Mouse (Mus musculus) spleen, embryonic (tissue): ENCODE data around the gene Npas4.
"Not testable (repeated sequence)": the region's sequence is repeated elsewhere in the genome, so short reads cannot be mapped to it uniquely, and the experiment has no call there.

Source experiments
- CTCF ChIA-PET: fragments of 350-600 bp; sonication (Branson Sonifier 250); formaldehyde crosslinking; loops from one replicate; lab custom pipeline; 2022; lab: Charles Lee

Npas4 gene

GRCm38 (mm10) chr19:4990256-4990625, at the start of gene Npas4:
Npas4 (minus strand) TSS chr19:4990316.
- CTCF ChIA-PET = no interaction called here

GRCm38 (mm10) chr19:5039301-5040114, 49.4 kb upstream of the Npas4 start:
- CTCF ChIA-PET = no interaction called here

GRCm38 (mm10) chr19:5038709-5039156, 48.6 kb upstream of the Npas4 start, which contains the start of the genes B4gat1 and AC124502.3:
B4gat1 (plus strand) TSS chr19:5038826.
AC124502.3 (plus strand) TSS chr19:5038891.
- CTCF ChIA-PET = interaction anchor here (0.7 kb wide), 1 partner anchor 17 kb away, joined by 5 read pairs; no protein-coding TSS in a partner anchor

DNA sequence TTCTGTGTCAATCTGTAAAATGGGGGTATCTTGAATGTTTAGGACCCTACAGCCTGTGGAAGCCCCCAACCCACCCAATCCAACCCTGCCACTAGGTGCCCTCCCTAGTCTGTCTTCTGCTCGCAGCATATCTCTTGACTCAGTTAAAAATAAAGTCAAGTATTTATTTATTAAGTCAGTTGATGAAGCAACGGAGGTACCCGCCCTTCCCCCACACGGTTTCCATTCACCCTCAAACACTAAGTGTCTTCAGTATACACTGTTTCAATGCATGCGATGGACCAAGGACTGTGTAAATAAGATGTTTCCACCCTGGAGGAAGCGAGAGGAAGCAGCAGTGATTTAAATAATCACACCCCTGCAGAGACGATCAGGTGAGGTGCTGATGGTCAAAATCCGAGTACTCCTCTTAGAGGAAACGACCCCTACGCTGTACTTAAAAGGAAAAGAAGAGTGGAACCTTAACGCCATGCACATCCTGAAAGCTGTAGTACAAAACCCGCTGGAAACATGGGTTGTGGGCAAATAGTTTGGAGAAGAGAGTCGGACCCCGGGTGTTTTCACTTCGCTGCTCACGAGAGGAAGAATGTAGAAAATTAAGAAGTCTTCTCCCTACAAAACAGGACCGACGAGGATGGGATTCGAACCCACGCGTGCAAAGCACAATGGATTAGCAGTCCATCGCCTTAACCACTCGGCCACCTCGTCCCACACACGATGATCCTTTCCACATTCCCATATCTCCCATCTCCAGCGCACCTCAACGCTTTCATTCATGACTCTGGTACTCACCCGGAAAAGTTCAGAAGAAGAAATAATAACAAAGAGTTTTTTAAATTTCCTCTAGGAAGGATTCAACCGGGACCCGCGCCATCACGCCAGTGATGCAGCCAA, 47.8 kb upstream of the Npas4 start:
- CTCF ChIA-PET = no interaction called here

GRCm38 (mm10) chr19:5036577-5036976, 46.5 kb upstream of the Npas4 start:
- CTCF ChIA-PET = no interaction called here

DNA sequence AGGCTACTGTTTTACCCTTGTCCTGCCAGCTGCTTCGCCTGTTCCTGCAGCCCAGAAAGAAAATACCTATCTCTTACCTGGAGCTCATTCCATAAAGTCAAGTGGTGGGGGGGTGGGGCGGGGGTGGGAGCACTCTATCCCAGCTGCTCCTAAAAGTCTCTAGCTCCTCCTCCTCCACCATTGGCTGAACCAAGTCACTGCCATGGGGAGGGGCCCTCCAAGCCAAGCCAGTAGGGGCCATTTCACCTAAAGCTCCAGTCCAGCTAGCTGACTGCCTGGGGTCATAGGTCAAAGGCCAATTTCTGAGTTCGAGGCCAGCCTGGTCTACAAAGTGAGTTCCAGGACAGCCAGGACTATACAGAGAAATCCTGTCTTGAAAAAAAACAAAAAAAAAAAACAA, 42.6 kb upstream of the Npas4 start:
- CTCF ChIA-PET = interaction anchor here (1.0 kb wide), 1 partner anchor 10 kb away, joined by 4 read pairs; no protein-coding TSS in a partner anchor

DNA sequence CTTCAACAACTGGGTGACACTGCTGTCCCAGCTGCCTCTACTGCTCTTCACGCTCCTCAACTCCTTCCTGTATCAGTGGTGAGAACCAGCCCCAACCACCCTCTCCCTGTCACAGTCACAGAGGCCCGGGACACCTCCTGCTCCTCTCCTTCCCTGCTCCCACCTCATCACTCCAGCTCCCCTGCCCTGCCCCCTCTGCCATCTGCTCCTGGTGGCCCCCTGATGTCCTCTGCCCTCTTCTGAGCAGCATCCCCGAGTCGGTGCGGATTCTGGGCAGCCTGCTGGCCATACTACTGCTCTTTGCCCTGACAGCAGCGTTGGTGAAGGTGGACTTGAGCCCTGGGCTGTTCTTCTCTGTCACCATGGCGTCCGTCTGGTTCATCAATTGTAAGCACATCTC, 36.0 kb upstream of the Npas4 start:
- CTCF ChIA-PET = no interaction called here

- CTCF ChIA-PET = no interaction called here
These were observed 33.7 kb upstream of the Npas4 start, which contains the start of gene Slc29a2 for GRCm38 (mm10) chr19:5023621-5024479. Slc29a2 (plus strand) TSS chr19:5023860.

DNA sequence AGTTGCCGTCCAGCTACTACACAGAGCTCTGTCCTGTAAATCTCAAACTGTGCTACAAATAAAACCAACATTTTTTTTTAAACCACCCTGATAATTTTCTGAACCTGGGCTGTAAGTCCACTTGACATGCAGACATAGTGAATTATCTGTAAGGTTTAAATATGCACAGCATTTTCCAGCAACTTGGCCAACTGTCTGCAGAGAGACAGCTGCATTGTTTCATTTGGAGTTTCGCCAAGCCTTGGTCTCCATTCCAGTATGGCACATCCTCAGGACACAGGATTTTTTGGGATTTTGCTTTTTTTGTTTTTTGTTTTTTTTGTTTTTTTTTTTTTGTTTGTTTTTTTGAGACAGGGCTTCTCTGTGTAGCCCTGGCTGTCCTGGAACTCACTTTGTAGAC, 31.3 kb upstream of the Npas4 start:
- CTCF ChIA-PET = interaction anchor here (0.5 to 0.6 kb wide), 2 partner anchors 17 to 345 kb away, joined by 3 to 5 read pairs; partner anchors contain the start of genes AC124502.3 and B4gat1

DNA sequence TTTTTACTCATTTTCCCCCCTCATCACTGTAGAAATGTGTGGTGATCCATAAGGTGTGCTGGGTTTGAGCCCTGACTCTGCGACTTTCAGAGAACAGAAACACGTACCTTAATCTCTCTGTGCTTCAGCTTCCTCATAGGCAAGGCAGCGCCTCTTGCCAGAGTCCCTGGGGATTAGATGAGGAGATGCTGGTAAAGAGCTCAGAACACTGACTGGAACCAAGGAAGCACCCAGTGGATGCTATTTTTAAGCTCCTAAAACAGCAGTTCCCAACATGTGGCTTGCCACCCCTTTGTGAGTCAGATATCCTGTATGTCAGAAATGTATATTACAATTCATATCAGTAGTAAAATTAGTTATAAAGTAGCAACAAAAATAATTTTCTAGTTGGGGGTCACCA, 28.1 kb upstream of the Npas4 start:
- CTCF ChIA-PET = interaction anchor here (1.1 kb wide), 1 partner anchor 61 kb away, joined by 4 read pairs; no protein-coding TSS in a partner anchor

DNA sequence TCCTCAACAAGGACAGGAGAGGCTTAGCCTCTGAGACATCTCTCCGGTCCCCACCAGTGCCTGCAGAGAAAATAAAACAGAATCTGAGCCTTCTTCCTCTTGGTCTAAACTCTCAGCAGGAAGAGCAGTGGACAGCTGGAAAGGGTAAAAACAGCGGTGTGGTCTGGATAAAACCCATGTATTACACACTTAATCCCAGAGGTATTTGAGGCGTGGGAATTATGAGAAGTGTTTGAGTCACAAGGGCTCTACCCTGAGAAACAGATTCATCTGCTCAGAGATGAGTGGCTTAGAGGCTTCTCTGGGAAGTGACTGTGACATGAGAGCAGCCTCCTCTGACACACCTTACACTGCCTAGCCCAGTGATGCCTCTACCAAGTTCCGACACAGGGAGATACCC, 27.5 kb upstream of the Npas4 start:
- CTCF ChIA-PET = interaction anchor here (1.1 kb wide), 1 partner anchor 61 kb away, joined by 4 read pairs; no protein-coding TSS in a partner anchor

DNA sequence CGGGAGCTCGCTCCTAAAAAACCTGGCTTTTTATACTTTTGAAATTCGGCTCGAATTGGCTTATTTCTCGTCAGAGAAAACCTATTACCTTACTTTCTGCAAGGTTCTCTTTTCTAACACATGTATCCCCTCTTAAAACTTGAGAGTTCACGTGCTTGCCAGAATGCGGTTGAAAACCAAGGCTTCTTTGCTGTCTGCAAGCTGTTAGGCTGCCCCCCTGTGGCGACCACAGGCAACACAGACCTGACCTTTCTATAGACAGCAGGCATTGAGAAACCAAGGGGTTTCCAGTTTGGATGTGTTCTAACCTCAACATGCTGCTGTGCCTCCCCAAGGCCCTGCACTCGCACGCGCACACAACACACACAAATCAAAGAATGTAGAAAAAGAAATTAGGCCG, 26.7 kb upstream of the Npas4 start:
- CTCF ChIA-PET = interaction anchor here (1.1 kb wide), 1 partner anchor 62 kb away, joined by 4 read pairs; no protein-coding TSS in a partner anchor

DNA sequence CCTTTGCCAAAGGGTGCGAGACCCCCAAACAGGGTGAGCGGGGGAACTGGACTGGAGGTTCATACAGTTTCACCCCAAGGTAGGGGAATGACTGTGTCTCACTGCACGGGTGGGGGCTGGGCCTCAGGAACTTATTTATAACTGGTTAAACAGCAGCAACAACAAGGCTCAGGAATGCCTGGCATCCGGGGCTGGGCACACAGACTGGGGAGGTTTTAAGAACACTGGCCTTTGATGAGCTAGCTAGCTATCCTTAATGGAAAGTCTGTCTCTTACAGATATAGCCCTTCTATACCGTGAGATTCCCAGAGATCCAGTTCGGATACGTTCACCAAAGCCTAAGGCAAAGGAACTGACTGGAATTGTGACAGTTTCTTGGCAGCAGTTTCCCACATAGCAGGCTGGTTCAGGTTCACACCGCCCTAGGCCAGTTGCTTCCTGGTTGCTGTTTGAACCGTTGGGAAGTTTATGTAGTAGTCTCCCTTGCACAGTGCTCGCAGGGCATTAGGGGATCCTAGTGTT, 26.2 kb upstream of the Npas4 start:
- CTCF ChIA-PET = no interaction called here

DNA sequence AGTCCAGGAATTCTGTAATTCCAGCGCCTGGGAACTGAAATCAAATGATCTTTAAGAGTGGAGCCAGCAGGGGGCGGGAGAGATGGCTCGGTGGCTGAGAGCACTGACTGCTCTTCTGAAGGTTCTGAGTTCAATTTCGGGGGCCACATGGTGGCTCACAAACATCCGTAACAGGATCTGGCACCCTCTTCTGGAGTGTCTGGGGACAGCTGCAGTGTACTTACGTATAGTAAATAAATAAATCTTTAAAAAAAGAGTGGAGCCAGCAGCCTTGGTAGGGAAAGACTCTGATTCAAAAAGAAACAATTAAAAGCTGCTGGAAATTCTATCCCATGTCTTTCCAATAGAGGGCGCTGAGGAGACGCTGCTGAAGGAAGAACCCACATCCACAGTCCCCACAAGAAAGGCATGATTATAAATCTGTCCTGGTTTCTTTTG, 24.9 kb upstream of the Npas4 start:
- CTCF ChIA-PET = no interaction called here

GRCm38 (mm10) chr19:5013138-5013537, 23.0 kb upstream of the Npas4 start:
- CTCF ChIA-PET = no interaction called here

GRCm38 (mm10) chr19:5004925-5005324, 14.8 kb upstream of the Npas4 start:
- CTCF ChIA-PET = no interaction called here

GRCm38 (mm10) chr19:5003644-5004043, 13.5 kb upstream of the Npas4 start:
- CTCF ChIA-PET = not testable (repeated sequence)

DNA sequence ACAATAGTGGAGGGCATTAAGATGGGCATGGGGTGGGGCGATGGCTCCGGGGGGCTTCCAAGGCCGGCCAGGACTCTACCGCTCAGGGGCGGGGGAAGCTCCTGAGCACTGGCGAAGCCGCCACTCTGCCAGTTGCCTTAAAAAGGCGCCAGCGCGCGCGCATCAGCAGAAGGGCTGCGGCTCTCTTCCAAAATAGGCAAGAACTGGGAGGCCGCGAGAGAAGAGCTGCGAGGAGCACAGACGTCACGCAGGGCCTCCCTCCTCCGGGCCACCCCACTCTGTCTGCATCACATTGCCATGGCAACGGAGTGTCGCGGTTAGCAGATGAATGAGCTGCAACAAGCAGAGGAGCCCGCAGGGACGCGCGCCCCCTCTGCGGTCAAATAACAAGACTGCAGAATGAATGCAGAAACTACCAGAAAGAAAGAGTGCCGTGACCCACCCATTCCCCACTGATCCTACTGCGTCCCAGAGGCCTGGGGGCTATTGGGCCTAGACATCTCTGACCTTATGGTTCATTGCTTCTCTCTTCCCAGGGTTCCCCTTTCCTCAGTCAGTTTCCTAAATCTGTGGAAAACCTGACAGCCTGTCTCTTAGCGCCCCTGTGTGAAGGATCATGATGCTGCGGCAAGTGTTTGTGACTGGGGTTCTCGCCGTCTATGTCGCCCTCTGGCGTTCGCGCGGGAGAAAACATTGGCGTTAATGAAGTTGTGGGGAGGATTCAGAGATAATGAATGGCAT, 11.7 kb upstream of the Npas4 start:
- CTCF ChIA-PET = no interaction called here

DNA sequence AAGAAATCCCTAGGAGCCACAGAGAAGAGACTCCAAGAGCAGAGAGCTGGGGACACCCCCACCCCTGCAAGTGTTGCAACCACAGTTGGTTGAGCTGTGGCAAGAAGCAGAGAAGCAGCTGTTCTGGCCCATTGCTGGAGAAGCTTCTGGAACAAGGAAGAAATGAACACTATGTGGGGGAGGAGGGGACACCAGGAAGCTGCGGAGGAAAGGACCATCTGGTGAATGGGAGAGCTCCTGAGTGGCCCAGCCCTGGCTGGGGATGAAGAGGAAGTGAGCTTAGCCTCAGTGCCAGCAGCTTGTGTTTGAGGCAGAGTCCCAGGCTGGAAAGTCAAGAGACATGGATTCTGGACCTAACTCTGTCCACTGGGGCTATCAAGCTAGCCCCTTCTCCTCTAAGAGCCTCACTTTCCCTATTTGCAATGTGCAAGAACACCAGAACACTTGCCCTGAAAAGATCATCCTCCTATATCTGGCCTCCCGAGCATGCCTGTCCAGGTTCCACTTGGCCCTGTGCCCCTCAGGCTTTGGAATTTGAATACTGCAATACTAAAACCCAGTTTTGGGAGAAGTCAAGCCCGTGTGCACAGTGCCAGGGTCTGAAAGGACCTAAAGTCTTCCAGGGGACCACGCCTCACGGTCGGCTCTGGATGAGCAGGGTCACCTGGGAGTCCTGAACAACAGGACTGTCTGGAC, 9.5 kb upstream of the Npas4 start:
- CTCF ChIA-PET = interaction anchor here (0.6 kb wide), 1 partner anchor 11 kb away, joined by 6 read pairs; no protein-coding TSS in a partner anchor
